Comparison of ENCODE assay signal across 28 mouse cellular contexts in the genomic region with DNA sequence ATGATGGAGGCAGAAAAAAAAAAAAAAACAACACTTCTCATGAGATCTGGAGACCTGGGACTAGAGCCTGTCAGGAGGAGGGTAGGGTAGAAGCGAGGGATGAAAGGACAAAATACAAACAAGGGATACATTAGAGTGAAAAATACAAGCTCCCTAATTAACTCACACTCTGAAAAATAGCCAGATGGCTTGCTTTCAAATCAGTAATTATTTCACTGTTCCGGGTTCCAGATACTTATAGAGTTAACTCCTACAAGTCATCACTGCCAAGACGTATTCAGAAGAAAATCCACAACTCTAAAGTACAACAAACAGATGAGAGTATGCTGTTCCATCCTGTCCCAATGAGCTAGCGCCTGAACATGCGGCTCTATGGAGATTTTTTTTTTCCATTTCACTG. TPM values are rescaled to one million over a fixed set of nuclear protein-coding genes. Genes with fewer than 3 reads are reported as not detected.
"Had no signal": no experiment of that assay in that cellular context is flagged by ENCODE, and none has a peak within 500 bp of the region (broad histone marks: within the 10 kb centered on the region; RNA-seq: fewer than 3 reads in every experiment).

No protein-coding gene starts in this region.

- DNase-seq: kidney, adult 8-10 months; kidney, postnatal 10 days; kidney, postnatal 36 days; layer of hippocampus, postnatal 36 days; liver, embryonic 13.5 days; lung, adult 2 months; lung, postnatal 36 days; retina, postnatal 1 day; right cerebral cortex, postnatal 25 days; spleen, adult 18-20 months; thymus, postnatal 36 days had no signal

- ATAC-seq: lung, postnatal 0 days; midbrain, embryonic 13.5 days had no signal

- H3K4me2 ChIP-seq: kidney, embryonic 15.5 days; liver, embryonic 13.5 days; midbrain, embryonic 13.5 days; neural tube, embryonic 12.5 days; neural tube, embryonic 15.5 days; stomach, embryonic 15.5 days had no signal

- H3K4me3 ChIP-seq: kidney, embryonic 15.5 days; left cerebral cortex, adult 2 months; liver, embryonic 13.5 days; megakaryocyte, embryonic 14.5 days; midbrain, embryonic 10.5 days; midbrain, embryonic 13.5 days; neural tube, embryonic 12.5 days; neural tube, embryonic 15.5 days; stomach, embryonic 15.5 days had no signal

- H3K9ac ChIP-seq: kidney, embryonic 15.5 days; liver, embryonic 13.5 days; midbrain, embryonic 13.5 days; neural tube, embryonic 12.5 days; neural tube, embryonic 15.5 days; stomach, embryonic 15.5 days had no signal

- H3K27ac ChIP-seq: kidney, embryonic 15.5 days; left cerebral cortex, adult 2 months; liver, embryonic 13.5 days; midbrain, embryonic 10.5 days; midbrain, embryonic 13.5 days; neural tube, embryonic 12.5 days; neural tube, embryonic 15.5 days; stomach, embryonic 15.5 days had no signal

- H3K4me1 ChIP-seq: kidney, embryonic 15.5 days; liver, embryonic 13.5 days; megakaryocyte, embryonic 14.5 days; midbrain, embryonic 10.5 days; midbrain, embryonic 13.5 days; neural tube, embryonic 12.5 days; neural tube, embryonic 15.5 days; stomach, embryonic 15.5 days had no signal

- H3K27me3 ChIP-seq: kidney, embryonic 15.5 days; liver, embryonic 13.5 days; megakaryocyte, embryonic 14.5 days; midbrain, embryonic 13.5 days; neural tube, embryonic 12.5 days; neural tube, embryonic 15.5 days; stomach, embryonic 15.5 days had no signal

- H3K9me3 ChIP-seq: kidney, embryonic 15.5 days; liver, embryonic 13.5 days; megakaryocyte, embryonic 14.5 days; midbrain, embryonic 10.5 days; midbrain, embryonic 13.5 days; neural tube, embryonic 12.5 days; neural tube, embryonic 15.5 days; stomach, embryonic 15.5 days had no signal

- H3K36me3 ChIP-seq: kidney, embryonic 15.5 days; liver, embryonic 13.5 days; midbrain, embryonic 10.5 days; midbrain, embryonic 13.5 days; neural tube, embryonic 12.5 days; neural tube, embryonic 15.5 days; stomach, embryonic 15.5 days had no signal

RNA-seq across cellular contexts. Expression of gene Gimd1, which starts 20.6 kb away (rescaled TPM):
- total RNA-seq: layer of hippocampus, adult 8-10 months; layer of hippocampus, postnatal 10 days; layer of hippocampus, postnatal 36 days; left cerebral cortex, adult 2 months; left cerebral cortex, postnatal 10 days; left cerebral cortex, postnatal 36 days had no signal
- polyA plus RNA-seq: limb, embryonic 11.5 days; limb, embryonic 14.5 days; lung, adult 2 months; lung, postnatal 0 days; midbrain, embryonic 10.5 days; midbrain, embryonic 13.5 days; neural tube, embryonic 12.5 days; neural tube, embryonic 15.5 days; thymus, postnatal 0 days; urinary bladder, adult 2 months had no signal
